Mouse (Mus musculus) bone marrow, adult 2 months (tissue): ENCODE results near the gene Pnn. TPM values are rescaled to one million over a fixed set of nuclear protein-coding genes. Genes with fewer than 3 reads are reported as not detected.

Source experiments
- H3K27ac ChIP-seq: fragments of 200-500 bp; 2 replicates; pipeline ENCODE4 v1.5.1; 2012; ENCODE audit warnings: low read depth, mild to moderate bottlenecking, control low read depth, inconsistent platforms, low read length; ENCODE audit not compliant: control insufficient read depth, poor library complexity, insufficient read depth
- H3K4me1 ChIP-seq: fragments of 200-500 bp; 2 replicates; pipeline ENCODE4 v1.6.1; 2011; ENCODE audit warnings: low read length; ENCODE audit not compliant: control insufficient read depth, insufficient read depth
- H3K4me3 ChIP-seq: fragments of 200-500 bp; replicated peaks from 2 replicates; pipeline ENCODE3; 2011; ENCODE audit warnings: mild to moderate bottlenecking, low read depth, low read length, control low read depth; ENCODE audit not compliant: control insufficient read depth
- CTCF ChIP-seq: fragments of 200-500 bp; IDR thresholded peaks from 2 replicates; pipeline ENCODE4 v1.5.1; 2011; ENCODE audit warnings: low read length, control low read depth; ENCODE audit not compliant: control insufficient read depth, insufficient read depth
- POLR2A ChIP-seq: fragments of 200-500 bp; IDR thresholded peaks from 2 replicates; pipeline ENCODE4 v1.6.1; 2011; ENCODE audit warnings: low read depth, mild to moderate bottlenecking, control low read depth, low read length, borderline replicate concordance; ENCODE audit not compliant: control insufficient read depth
- WGBS: fragments of 180-500 bp; shearing (Covaris S2); methylation state at CpG from one replicate; pipeline ENCODE4 v1.1.7; 2018; 5-methylcytosine and 5-hydroxymethylcytosine counted together
- polyA plus RNA-seq: library from polyadenylated mRNA; stranded (reverse); fragments of >200 nt; gene quantifications from 2 replicates; pipeline ENCODE4 v1.2.4, GENCODE M21; 2011; ENCODE audit warnings: low replicate concordance; ENCODE audit not compliant: missing spikeins, insufficient read depth, insufficient read length

Gene Pnn
- 73.7 and 87.0 TPM in 2 replicates for polyA plus RNA-seq

GRCm38 (mm10) chr12:59066448-59067077, at the start of gene Pnn:
Pnn (plus strand) TSS chr12:59066884.
- 0% methylated on average over 43 of the region's 43 CpGs for WGBS
- TF ChIP-seq CTCF (no peak), POLR2A (peak; percentile 91)
- Histone ChIP-seq H3K4me3 (peak within 1 kb of the TSS; percentile 97), H3K4me1 (no peaks in the 10 kb centered on the region), H3K27ac (peak within 1 kb of the TSS; percentile 83)

DNA sequence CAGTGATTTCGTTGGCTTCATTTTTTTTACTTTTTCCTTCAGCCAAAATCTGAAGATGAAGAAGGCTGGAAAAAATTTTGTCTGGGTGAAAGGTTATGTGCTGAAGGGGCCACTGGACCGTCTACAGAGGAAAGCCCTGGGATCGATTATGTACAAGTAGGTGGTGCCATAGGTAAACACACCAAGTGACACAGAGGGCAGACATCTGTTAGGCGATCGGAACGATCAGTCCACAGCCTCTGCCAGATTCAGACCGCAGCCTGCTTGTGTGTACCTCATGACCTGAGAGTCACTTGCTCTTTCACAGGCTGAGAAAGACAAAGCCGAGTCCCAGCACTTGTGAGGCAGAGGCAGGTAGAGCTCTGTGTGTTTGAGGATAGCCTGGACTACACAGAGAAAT, 48.7 kb upstream of the Pnn start:
- 88% methylated on average over 8 of the region's 8 CpGs for WGBS
- H3K4me1 ChIP-seq = no peaks in the 10 kb centered on the region
- no peak overlapping the region for H3K27ac ChIP-seq
- no peak for TF ChIP-seq CTCF
- no peak for TF ChIP-seq POLR2A
- no peak overlapping the region for H3K4me3 ChIP-seq

- H3K4me1 ChIP-seq = no peaks in the 10 kb centered on the region
- H3K4me3 ChIP-seq = no peak overlapping the region
- no peak for TF ChIP-seq CTCF
- TF ChIP-seq POLR2A = no peak
- 86% methylated on average over 2 of the region's 2 CpGs for WGBS
- no peak overlapping the region for H3K27ac ChIP-seq
Observed at GRCm38 (mm10) chr12:59019891-59020290, 46.8 kb upstream of the Pnn start.

DNA sequence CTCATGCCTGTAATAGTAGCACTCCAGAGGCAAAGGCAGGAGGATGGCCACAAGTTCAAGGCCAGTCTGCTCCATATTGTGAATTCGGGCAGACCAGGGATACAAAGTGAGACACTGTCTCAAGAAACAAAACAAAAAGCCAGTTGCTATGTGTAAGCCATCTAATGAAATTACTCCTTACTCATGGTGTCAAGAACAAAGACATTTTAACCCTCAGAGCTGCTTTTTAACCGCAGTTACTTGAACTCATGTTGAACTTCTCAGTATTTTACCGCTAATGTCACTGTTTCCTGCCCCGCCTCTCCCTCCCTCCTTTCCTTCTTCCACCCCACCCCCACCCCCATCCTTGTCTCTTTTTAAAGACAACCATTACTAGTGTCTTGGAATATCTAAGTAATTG, 45.4 kb upstream of the Pnn start:
- no peaks in the 10 kb centered on the region for H3K4me1 ChIP-seq
- TF ChIP-seq CTCF (no peak), POLR2A (no peak)
- no peak overlapping the region for H3K4me3 ChIP-seq
- H3K27ac ChIP-seq = no peak overlapping the region
- WGBS = 38% methylated on average over 4 of the region's 4 CpGs

DNA sequence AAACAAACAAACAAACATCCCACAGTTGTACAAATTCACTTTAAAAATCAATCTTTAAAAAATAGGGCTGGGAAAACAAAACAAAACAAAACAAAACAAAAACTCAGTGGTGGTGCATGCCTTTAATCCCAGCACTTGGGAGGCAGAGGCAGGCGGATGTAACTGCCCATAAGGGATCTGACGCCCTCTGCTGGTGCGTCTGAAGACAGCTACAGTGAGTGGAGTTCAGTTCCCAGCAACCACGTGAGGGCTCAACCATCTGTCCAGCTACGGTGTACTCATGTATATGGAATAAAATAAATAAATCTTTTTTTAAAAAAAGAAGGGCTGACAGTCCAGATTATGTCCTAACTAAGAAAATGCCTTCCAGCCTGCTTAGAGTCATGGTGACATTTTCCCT, 34.6 kb upstream of the Pnn start:
- Histone ChIP-seq H3K4me1 (no peaks in the 10 kb centered on the region), H3K27ac (no peak overlapping the region), H3K4me3 (no peak overlapping the region)
- 72% methylated on average over 5 of the region's 5 CpGs for WGBS
- peak; percentile 58 for TF ChIP-seq CTCF
- no peak for TF ChIP-seq POLR2A

- no peaks in the 10 kb centered on the region; the same call in 1 of the 2 replicates for H3K4me1 ChIP-seq
- 91% methylated on average over 10 of the region's 10 CpGs for WGBS
- TF ChIP-seq CTCF (no peak), POLR2A (no peak)
- H3K27ac ChIP-seq = no peak overlapping the region
- H3K4me3 ChIP-seq = no peak overlapping the region
Observed at GRCm38 (mm10) chr12:59039162-59039970, 27.3 kb upstream of the Pnn start.

DNA sequence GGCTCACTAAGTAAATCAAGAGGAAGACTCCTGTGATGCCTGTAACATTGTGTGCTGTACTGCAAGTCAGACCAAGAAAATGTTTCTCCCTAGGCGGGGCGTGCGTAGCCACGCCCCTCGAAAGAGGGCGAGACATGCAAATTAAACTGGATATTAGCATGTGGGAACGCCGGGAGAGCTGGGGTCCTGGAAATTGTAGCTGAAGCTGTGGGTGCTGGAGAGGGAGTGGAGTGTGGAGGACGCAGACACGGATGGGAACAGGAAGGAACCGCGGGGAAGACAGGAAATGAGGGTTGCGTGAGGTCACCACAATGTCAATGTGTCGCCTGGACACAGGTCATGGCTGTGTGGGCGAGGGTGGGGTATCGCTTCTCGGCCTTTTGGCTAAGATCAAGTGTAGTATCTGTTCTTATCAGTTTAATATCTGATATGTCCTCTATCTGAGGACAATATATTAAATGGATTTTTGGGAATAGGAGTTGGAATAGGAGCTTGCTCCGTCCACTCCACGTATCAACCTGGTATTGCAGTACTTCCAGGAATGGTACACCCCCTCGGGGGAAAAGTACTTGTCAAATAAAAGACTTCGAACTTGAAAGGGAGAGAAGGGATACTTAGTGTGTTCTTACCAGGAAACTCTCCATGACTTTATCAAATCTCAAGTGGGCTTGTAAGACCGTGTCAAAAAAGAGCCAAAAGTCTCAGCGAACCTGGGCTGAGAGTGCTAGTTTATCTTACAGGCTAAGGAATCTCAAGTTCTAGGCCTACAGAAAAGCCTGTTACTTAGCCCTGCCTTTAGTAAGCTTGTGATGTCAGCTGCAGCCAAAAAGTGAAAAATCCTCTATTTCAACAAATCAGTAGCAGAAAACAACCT, 26.5 kb upstream of the Pnn start:
- H3K4me1 ChIP-seq = no peaks in the 10 kb centered on the region; the same call in 1 of the 2 replicates
- H3K27ac ChIP-seq = peak overlapping the region; percentile 70
- 40% methylated on average over 23 of the region's 23 CpGs for WGBS
- H3K4me3 ChIP-seq = no peak overlapping the region
- no peak for TF ChIP-seq CTCF
- TF ChIP-seq POLR2A = no peak

GRCm38 (mm10) chr12:59040851-59041250, 25.8 kb upstream of the Pnn start:
- Histone ChIP-seq H3K4me1 (no peaks in the 10 kb centered on the region; the same call in 1 of the 2 replicates), H3K27ac (no peak overlapping the region), H3K4me3 (no peak overlapping the region)
- TF ChIP-seq POLR2A (no peak), CTCF (no peak)
- 50% methylated on average over 7 of the region's 7 CpGs for WGBS

DNA sequence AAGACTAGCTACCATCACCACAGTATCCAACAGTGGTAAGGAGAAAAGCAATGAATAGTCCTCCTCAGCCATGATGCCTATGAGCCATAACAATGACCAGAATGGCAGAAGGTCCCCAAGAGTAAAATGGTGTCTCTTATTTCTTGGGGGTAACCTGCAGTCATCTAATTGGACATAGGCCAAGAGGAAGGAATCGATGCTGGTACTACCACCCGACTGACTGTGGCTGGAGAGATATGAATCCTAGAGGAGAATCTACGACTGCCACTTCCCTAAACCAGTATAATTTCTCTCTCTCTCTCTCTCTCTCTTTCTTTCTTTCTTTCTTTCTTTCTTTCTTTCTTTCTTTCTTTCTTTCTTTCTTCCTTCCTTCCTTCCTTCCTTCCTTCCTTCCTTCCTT, 14.2 kb upstream of the Pnn start:
- H3K4me3 ChIP-seq = no peak overlapping the region
- 21% methylated on average over 3 of the region's 3 CpGs for WGBS
- no peak overlapping the region for H3K27ac ChIP-seq
- no peaks in the 10 kb centered on the region; the same call in none of the 2 replicates for H3K4me1 ChIP-seq
- TF ChIP-seq POLR2A = no peak
- no peak for TF ChIP-seq CTCF
